Mouse (Mus musculus) gastrocnemius, postnatal 14 days (tissue): ENCODE results near the gene Arhgap35. TPM values are rescaled to one million over a fixed set of nuclear protein-coding genes. Genes with fewer than 3 reads are reported as not detected.
A peak's percentile ranks its signal among the peaks of the same experiment; 100 is the strongest.
"Not testable (repeated sequence)": the region's sequence is repeated elsewhere in the genome, so short reads cannot be mapped to it uniquely, and the experiment has no call there.

Experiments used
- DNase-seq: peaks from one replicate; pipeline ENCODE4 v3.0.0; 2021; ENCODE audit warnings: mixed read lengths
- intact Hi-C: fragments of 180-260 bp; cut with DNase I; formaldehyde crosslinking; loops from one replicate; pipeline ENCODE4 v1.15.1; 2025; ENCODE audit warnings: low total_unique reads
- long read RNA-seq, 2 experiments: library from polyadenylated mRNA; stranded (forward); transcript quantifications; one replicate each; pipeline ENCODE4 v2.0.0; 2021
- total RNA-seq, 2 experiments: library from RNA; stranded (reverse); gene quantifications; 2 replicates each; pipeline ENCODE4 v1.2.3; 2021

Arhgap35 gene
- total RNA-seq = 10 to 100 TPM; 18.8 to 23.1 TPM
- long read RNA-seq, experiment 1, partial matches to known transcripts = 1 of 6 reads
- long read RNA-seq, experiment 1, other reads (novel, unspliced or antisense) = 5 of 6 reads
- long read RNA-seq, experiment 2, partial matches to known transcripts = 0 of 6 reads
- long read RNA-seq, experiment 2, other reads (novel, unspliced or antisense) = 6 of 6 reads

DNA sequence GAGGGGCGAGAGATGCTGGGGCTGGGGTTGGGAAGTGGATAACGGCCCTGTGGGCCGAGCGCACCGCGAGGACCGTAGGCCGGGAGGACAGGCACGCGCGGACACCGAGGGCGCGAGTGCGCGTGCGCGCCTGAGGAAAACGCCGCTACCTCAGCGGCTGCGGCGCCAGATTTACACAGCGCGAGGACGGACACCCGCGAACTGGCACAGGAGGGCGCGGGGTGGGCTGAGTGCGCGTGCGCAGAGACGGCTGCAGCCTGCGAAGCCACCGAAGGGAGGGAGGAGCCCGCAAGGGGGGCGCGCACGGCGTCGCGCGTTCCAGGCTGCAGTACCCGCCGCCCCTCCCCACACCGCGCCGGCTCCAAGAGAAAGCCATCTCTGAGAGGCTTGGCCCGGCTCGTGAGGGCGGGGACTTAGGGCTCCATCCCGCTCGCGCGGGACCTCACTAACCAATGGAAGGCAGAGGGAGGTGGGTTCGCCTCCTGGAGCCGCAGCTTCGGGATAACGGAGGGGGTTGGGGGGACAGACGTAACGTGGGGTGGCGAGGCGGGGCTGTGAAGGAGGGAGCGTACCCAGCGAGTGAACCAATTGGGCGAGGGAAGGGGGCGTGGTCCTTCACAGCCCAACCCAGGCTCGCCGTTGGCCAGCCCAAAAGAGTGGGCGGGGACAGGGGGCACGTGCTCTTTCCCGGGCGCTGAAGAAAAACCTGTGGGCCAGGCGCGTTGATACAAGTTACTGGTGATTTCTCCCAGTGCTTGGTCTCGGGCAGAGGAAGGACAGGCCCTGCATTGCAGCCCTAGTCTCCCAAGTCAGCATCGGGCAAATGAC is at the start of gene Arhgap35:
Arhgap35 (minus strand) TSS at position 106 of the 828 bp plus-strand sequence.
- intact Hi-C loops = loop anchor here (5.0 kb wide), 1 partner anchor 103 kb away; no protein-coding TSS in a partner anchor
- DNase-seq = peak; percentile 100

DNA sequence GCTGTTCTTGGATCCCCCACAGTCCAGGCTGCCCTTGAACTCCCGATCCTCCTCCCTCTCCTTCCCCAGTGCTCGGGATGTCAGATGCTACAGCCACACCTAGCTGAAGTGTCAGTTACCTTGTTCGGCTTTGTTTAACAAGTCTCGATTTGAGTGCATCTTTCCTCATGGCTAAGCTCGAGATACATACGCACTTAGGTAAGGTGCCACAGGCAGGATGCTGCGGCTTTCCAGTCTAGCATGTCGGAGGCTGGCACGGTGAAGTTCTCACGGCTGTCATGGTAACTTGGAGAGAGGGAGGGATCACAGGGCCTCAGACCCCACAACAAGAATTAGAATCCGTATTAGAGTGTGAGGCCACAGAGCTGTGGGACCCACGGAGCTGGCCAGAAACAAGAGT is 29.5 kb upstream of the Arhgap35 start:
- no peak for DNase-seq
- intact Hi-C loops = no loop called here

DNA sequence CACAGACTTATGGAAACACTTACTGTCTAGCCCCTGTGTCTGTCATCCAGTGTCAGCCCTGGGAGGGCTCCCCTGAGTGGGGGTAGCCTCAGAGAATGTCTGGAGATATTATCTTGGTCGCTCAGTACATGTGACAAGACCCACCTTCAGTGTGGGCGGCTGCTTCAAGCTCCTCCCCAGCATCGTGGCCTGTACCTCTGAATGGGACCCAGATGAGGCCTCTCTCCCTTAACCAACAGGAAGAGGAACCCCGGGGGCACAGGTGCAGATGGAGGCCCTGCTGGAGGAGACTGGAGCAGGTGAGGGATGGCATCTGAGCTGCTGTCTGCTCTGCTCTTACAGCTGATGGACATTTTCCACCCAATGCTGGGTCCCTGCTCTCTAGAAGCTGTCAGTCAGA is 28.3 kb upstream of the Arhgap35 start:
- intact Hi-C loops, DNase-seq: not testable (repeated sequence)

DNA sequence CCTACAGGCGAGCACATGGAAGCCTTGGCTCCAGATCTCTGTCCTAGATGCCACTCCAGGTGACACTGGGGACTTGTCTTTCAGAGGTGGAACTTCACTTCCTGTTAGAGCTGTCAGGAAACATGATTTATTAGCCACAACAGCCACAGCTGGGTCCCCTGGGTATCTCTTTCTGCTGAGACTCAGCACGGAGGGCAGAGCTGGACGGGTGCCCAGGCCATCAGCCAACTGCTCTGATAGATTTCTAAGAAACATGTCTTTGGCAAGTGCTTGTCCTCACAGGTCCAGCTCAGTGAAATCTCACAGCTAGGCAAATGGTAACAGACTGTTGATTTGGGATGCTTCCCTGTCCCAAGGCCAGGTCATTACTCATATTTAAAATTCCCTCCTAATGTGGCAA is 24.2 kb upstream of the Arhgap35 start:
- peak; percentile 84 for DNase-seq
- intact Hi-C loops = no loop called here

DNA sequence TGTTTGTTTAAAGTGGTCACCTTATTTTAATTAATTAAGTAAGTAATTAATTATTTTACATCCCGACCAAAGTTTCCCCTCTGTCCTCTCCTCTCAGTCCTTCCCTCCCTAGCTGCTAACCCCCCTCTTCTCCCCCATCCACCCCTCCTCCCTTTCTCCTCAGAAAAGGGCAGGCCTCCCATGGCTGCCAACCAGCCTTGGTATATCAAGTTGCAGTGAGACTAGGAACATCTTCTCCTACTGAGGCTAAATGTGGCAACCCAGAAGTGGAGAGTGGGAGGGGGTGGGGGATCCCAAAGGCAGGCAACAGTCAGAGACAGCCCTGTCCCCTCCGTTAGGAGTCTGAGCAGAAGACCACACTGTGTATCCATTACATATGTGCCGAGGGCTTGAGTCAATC is 20.3 kb upstream of the Arhgap35 start:
- peak; percentile 24 for DNase-seq
- intact Hi-C loops = no loop called here

DNA sequence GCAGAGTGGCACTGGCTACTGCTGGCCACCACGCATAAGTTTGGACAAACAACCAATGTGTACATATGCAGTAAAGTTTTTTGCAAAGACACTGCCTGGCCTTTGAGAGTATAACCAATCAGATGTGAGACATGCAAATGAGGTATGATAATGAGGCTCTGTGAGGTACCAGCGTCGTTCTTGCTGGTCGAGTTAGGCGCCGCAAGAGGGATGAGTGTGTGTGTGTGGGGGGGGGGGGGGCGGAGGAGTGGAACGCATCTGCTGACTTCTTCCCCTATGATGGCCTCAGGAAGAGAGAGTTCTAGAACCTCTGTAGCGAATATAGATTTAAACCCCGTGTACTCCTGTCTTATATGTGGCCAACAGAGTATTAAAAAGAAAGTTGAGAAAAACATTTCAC is 19.1 kb upstream of the Arhgap35 start:
- intact Hi-C loops, DNase-seq: not testable (repeated sequence)

DNA sequence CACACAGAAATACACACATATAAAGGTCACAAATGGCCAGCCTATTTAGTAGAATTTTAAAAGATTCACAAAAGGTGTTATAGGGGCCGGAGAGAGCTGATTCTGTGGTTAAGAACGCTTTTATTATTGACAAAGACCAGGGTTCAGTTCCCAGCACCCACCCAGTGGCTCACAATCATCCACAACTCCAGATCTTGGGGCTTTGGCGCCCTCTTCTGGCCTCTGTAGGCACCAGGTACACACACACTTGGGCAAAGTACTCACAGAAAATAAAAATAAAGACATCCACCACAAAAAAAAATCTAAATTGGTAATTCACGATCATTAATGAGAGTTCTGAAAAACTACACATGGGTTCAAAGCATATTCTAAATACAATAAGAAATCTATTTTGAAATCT is 17.1 kb upstream of the Arhgap35 start:
- intact Hi-C loops = loop anchor here (2.0 kb wide), 2 partner anchors 63 to 97 kb away; no protein-coding TSS in a partner anchor
- no peak for DNase-seq

DNA sequence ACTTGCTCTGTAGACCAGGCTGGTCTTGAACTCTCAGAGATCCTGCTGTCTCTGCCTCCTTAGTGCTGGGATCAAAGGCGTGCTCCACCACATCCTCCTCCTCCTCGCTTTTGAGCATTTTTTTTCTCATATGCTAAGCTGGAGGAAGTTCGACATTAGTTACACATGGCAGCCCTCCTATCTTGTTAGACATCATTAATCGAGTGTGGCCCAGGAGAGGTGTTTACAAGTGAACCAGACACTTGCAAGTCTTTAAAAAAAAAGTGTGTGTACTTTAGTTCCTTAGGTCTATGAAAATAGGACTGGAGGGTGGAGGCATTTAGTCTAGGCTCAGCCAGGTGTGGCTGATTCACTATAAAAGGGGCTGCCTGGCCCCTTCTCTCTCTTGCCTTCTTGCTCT is 16.2 kb upstream of the Arhgap35 start:
- intact Hi-C loops = loop anchor here (2.0 kb wide), 2 partner anchors 64 to 98 kb away; no protein-coding TSS in a partner anchor

DNA sequence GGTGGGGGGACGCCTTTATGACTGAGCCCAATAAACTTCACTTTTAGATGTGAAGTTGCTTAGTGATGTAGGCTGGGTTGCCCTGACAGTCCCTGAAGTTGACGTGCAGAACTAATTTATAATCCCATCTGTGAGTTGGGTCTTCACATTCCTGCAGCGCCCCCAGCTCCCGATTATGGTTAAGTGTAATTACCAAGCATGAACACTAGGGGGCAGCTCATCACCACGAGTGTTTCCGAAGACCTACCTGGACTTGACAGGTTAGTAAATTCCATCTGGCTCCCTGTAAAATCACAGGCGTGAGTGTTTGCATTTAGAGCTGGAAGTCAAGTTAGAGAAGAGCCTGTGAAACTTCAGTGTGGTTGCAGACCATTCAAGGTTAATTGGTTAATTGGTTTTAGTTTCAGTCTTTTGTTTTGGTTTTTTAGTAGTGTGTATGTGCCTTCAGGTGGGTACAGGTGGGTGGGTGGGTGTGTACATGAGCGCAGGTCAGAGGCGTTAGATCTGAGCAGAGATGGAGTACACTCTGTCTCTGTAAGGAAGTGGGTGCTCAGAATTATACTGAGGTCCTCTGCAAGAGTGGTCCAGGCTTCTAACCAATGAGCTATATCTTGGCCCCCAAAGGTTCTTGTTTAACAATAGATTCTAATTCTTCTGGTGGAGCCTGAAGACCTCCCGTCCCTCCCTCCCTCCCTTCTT is 15.0 kb upstream of the Arhgap35 start:
- intact Hi-C loops = loop anchor here (2.0 kb wide), 2 partner anchors 65 to 99 kb away; no protein-coding TSS in a partner anchor
- DNase-seq = no peak

More for the DNA sequence above, 16.2 kb upstream of the Arhgap35 start:
- no peak for DNase-seq

DNA sequence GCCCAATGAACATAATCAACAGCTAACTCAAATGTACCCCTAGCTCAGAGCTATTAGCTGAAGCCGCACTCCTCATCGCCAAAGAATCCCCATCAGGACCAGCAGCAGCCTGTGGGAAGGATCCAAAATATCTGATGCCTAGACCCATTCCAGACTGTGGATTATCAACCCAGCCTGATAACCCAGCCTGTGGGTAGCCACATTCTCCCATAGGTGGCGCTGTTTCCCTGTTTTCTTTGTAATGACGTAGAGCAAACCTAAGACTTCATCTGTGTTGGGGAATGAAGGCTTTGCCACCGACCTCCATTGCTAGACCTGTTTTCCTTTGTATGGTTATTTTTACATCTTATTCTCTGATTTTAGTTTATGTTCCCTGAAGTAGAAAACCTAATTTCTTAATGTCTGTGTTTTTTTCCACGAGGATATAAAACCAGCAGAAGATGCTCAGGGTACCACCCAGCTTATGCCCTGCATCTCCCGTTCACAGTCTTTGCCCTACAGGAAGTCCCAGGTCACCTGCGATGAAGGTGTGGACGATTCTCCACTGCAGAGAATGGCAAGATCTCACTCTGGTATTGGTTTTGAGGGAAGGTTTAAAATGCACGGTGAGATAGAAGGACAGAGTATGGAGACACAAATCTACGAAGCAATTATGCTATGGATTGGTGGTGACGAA is 13.4 kb upstream of the Arhgap35 start:
- intact Hi-C loops = no loop called here
- peak; percentile 46 for DNase-seq

DNA sequence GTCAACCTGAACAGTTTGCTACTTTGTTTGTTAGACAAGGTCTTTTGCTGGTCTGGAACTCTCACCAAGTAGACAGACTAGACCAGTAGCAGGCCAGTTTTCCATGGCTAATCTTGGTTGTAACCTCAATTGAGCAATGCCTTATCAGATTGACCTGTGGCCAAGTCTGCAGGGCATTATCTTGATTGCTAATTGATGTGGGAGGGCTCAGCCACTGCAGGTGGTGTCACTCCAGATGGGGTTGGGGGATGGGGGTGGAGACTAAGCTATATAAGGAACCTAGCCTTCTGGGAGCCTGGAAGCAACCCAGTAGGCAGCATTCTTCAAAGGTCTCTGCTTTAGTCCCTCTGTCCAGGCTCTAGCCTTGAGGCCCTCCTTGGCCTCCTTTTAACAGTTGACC is 8.9 kb upstream of the Arhgap35 start:
- intact Hi-C loops = no loop called here
- DNase-seq = no peak

DNA sequence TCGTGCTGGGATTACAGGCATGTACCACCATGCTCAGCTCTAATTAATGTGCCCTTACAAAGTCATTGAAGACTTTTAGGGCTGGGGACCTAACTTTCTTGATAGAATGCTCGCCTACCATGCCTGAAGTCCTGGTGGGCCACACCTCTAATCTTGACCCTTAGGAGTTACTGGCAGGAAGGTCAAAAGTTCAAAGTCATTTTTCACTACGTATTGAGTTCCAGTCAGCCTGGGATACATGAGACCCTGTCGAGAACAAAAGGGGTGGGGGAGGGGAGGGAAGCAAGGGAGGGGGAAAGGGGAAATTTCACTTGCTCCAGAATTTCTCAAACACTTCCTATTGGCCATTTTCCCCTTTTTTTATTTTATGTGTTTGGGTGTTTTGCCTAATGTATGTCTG is 8.3 kb upstream of the Arhgap35 start:
- intact Hi-C loops = no loop called here
- DNase-seq = no peak

DNA sequence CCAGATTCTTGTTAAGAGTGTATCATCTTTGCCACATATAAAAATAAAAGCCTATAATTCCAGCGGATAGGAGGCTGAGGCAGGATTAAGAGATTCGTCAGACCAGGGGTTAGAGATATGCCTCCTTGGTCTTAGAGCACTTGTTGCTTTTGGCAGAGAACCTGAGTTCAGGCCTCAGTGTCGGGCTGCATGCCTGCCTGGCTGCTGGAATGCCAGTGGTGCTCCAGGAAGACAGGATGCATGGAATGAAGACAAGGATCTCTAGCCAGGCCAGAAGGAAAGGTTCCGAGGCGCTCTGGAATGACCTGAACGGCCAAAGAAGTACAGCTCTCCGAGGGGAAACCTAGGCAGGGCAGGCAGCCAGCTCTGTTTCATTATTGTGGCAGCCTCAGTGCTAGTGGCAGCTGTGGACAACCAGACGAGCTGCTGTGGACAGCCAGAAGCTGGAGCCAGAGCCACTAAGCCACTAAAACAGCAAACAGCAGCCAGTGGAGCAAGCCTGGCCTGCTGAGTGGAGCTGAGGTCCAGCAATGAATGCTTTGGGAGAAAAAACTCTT is 6.4 kb upstream of the Arhgap35 start:
- intact Hi-C loops = no loop called here
- peak; percentile 26 for DNase-seq

DNA sequence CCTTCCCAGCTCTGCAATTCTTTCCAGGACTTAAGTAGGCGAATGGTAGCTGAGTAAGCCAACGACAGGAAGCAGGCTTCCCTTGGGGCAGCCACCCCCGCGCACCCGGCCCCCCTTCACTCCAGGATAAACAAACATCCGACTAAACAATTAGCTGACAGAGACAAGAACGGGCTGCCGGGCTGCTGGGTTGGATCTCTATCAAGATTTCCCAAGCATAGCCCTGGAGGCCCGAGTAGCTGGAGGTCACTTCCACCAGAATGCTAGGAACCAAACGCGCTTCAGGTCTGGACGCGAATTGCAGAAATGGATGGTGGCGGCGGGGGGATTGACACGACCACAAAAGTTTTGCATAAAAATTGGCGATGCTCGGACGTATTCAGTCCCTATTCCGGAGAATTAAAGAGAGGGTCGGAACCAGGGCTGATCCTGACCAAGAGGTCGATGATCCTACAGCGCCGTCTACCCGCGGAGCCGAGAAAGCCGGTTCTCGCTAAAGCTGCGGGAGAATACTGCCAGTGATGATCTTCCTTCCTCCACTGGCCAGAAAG is 3.9 kb upstream of the Arhgap35 start:
- peak; percentile 80 for DNase-seq
- intact Hi-C loops = loop anchor here (5.0 kb wide), 1 partner anchor 106 kb away; no protein-coding TSS in a partner anchor

DNA sequence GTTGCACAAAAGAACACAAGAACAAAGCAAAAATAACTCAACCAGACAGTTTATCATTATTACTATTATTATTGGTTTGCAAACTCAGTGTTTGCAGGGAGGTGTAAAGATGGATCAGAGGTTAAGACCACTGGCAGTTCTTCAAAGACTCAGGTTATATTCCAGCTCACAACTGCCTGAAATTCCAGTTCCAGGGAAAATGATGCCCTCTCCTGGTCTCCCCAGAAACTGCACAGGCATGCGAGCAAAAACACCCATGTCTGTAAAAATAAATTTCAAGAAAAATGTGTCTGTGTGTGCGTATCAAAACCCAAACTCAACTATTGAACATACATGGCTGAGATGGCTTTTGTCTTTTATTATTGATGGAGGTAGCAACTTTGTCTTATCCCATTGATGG is 2.3 kb upstream of the Arhgap35 start:
- peak; percentile 47 for DNase-seq
- intact Hi-C loops = loop anchor here (5.0 kb wide), 1 partner anchor 105 kb away; no protein-coding TSS in a partner anchor

DNA sequence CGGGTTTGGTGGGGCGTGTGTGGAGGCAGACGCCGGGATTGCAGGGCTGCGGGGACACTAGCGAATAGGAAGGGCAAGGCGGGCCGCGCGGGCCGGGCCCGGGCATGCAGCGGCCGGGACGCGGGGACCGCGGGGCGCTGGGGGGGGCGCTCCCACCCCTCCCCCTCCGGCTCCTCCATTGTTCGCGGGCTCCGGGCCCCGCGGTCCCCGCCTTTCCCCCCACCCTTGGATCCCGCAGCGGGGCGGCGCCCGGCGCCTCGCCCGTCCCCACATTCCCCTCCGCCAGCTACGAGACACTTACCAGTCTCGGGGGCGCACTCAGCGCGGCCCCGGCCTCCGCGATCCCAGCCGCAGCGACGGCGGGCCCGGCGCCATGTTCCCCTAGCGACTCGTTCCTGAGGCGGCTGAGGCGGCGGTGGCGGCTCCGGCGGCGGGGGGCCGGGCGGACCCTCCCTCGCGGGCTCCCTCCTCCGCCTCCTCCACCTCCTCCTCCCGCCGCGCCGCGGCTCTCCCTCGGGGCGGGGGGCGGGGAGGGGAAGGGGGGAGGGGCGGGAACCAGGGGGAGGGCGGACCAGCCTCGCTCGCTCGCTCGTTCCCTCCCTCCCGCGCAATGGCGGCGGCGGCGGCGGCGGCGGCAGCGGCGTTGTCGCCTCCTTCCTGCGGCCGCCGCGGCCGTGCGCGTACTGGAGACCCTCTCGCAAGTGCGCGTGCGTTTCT is 464 bp downstream of the Arhgap35 start:
- peak; percentile 71 for DNase-seq
- intact Hi-C loops = no loop called here

DNA sequence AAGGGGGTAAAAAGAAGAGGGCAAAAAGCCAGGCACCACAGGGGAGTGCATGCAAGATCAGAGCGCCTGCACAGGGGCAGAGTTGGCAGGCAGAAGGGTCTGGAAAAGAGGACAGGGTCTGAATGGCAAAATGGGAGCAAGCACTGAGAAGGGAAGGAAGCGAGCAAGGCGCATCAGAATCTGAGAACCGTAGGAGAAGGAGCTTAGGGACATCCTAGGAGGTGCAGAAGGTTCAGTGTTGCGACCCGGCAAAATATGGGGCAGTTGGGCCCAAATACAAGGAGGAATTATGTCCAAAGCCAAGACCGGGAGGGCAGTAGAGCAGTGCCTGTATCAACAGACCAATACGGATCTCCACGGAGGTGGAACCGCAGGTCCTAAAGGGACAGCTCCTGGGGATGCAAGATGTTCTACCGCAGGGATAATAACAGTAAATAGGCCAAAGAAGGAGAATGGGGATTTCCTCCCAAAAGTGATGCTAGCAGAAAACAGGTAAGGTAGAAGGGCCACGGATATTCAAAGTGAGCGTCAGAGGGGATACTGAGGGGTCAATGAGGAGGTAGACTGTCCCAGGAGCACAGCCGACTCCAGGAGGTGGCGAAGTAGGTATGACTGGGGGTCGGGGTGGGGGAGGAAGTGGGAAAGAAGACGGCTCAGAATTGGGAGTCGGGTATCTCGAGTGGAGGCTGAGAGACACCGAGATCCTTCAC is 1.2 kb downstream of the Arhgap35 start:
- no peak for DNase-seq
- intact Hi-C loops = no loop called here

DNA sequence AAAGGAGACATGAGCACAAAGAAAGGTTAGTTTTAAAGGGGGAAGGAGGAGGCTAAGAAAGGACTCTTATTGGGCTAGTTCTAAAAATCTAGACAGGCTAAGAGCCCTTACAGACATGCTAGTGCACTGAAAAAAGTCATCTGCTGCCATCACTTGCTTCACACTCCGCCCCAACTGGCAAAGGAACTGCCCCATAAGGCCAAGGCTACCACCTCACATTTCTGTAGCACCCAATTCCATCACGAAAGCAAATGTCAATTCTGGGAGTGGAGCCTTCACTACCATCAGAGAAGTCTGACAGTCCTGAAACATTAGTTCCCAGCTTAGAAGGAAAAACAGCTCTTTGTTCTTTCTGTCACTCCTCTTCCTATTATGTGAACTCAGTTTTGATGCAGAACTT is 4.4 kb downstream of the Arhgap35 start:
- DNase-seq = no peak

More for the DNA sequence above, 4.4 kb downstream of the Arhgap35 start:
- intact Hi-C loops = no loop called here
